Mouse (Mus musculus): Measurements from ENCODE around the gene Gpr165.

The Gpr165 gene

DNA sequence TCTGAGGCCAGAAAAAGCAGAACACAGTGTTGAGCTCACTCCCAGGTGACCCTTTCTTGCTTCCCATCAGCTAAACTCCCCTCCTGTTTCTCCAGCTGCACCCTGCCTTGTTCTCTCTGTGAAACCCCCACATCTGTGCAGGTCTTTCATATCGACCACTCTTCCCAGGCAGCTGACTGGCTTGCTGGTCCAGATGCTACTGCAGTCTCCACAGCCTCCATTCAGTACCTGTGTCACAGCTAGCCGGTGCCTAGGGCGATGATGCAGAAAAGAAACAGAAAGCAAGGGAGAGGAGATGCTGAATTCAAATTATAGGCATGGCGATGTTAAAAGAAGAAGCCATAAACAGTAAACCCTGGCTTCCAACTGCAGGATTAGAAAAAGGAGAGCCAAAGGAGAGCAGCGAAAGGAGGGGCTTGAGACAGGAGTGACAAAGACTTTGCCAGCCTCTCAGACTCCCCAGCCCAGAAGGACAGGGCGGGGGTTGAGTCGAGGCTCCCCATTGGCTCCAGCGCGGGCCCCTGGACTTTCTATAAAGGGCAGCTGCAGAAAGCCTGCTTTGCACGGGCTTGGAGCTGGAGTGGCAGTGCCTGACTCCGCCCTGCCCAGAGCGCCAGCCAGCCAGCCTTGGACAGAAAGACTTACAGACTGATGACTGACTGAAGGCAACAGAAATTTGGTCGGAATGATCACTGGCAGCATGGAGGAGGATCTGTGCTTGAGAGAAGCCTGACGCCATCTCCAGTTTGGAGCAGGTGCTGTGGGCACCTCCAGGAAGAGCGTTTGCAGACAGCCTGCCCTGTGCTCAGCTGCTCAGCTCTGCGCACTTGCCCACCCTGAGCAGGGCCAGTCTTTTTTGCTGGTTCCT, at the start of gene Gpr165:
Gpr165 (plus strand) TSS at position 535 of the 868 bp plus-strand sequence.
- peak; percentile 21 to 52 for DNase-seq (ENCODE audit: low spot score in 2 of 2)

DNA sequence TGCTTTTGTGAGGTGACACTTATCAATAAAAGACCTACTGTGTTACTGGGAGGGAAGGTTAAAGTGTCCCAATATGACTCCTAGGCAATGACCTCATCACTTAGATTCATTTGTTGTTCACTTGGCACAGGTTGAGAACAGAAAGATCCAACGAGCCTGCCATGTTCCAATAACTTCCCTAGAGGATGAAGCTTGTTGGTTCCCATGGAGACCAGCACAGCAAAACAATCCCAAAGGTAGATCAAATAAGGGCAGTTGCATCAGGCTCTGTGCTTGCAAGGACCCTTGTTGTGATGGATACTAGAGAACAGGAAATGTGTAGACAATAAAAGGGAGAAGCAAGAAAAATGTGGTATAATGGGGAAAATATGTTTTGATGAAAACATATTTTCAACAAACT, 38.4 kb upstream of the Gpr165 start:
- no peak for DNase-seq (ENCODE audit: low spot score in 2 of 2)
